Mouse (Mus musculus) T-helper 2 cell (primary cell): ENCODE data around the gene Abhd16a.

Experiments used
- in situ Hi-C: fragments of 300-600 bp; cut with MboI, MseI; formaldehyde crosslinking; loops from one replicate; pipeline ENCODE4 v1.15.1; 2025; ENCODE audit warnings: high pct_unique_total_duplicates

The Abhd16a gene

GRCm38 (mm10) chr17:35147922-35148639 lies 59.0 kb downstream of the Abhd16a start:
- in situ Hi-C loops, result no loop called here

DNA sequence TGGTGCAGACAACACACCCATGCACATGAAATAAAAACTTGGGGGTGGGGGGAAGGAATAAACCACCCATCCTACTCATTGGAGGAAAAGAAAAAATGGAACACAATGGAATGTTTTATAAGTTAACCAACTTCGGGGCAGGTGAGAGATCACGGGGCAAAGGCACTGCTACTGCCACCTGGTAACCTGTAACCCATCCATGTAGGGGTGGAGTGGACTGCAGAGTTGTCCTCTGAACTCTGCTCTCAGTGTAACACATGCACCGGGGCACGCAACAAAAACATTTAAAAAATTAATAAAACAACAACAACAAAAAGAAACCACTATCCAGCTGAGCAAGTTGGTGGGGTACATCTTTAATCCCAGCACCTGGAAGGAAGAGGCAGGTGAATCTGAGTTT lies 63.1 kb downstream of the Abhd16a start:
- in situ Hi-C loops, result no loop called here
